27 mouse cellular contexts compared by ENCODE assay signal in the genomic region with DNA sequence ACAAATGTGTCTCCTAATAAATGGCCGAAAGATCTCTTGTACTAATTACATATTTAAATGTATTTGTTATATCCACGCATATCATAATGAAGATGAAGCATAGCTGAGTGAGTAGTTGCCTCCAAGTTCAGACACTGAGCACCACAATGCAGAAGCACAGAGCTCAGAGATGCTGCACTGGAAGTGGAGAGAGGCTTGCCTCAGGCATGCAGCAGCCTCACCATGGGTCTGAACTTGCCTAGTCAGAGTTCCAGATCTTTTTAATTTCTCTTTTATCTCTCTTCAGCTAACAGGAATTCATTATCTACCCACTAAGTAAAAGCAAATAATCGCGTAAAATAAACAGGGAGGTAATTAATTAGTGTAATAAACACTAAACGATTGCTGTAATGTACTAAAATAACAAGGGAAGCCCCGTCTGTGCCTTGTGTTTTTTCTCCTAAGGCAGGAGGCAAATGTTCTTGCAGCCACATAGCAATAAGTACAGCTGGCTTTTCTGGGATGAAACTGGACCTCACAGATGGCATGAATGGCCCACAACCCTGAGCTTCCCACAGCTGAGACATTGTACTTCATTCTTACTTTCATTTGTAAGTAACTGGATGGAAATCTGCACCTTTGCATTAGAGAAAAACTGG.
A peak's percentile ranks its signal among the peaks of the same experiment; 100 is the strongest.
DNase-seq lines count a peak whose midpoint lies in the region; ATAC-seq and TF ChIP-seq lines count a peak whose summit lies in the region.
"Had no signal": no experiment of that assay in that cellular context is flagged by ENCODE, and none has a peak within 500 bp of the region (broad histone marks: within the 10 kb centered on the region; RNA-seq: fewer than 3 reads in every experiment).

No protein-coding gene starts in this region.

- no peaks in the 10 kb centered on the region for H3K4me1 ChIP-seq in hindbrain, embryonic 16.5 days (ENCODE audit: control insufficient read depth, insufficient read depth, low read depth, low read length)
- H3K4me1 ChIP-seq in hindbrain, embryonic 10.5 days (replicated peaks): no peaks in the 10 kb centered on the region
- no peaks in the 10 kb centered on the region for H3K4me1 ChIP-seq in midbrain, postnatal 0 days (ENCODE audit: insufficient read depth, low read length)
- no peaks in the 10 kb centered on the region for H3K4me1 ChIP-seq in midbrain, embryonic 13.5 days (replicated peaks)
- H3K4me1 ChIP-seq: heart, embryonic 12.5 days; kidney, embryonic 15.5 days; liver, embryonic 12.5 days; stomach, embryonic 15.5 days had no signal

- DNase-seq in hindbrain, embryonic 10.5 days (ENCODE audit: low spot score): no peak
- peak; percentile 8 for DNase-seq in midbrain, postnatal 0 days (ENCODE audit: low spot score)
- DNase-seq in forelimb bud, embryonic 11.5 days (ENCODE audit: low read depth, low spot score): peak; percentile 16
- DNase-seq in adrenal gland, postnatal 36 days: no peak
- DNase-seq: adrenal gland, adult 2 months; B cell, adult 2 months; cerebellum, adult 18-20 months; cerebellum, postnatal 10 days; gastrocnemius, postnatal 14 days; heart, adult 18-20 months; kidney, adult 11 months; layer of hippocampus, postnatal 36 days; left cerebral cortex, postnatal 4 days; liver, postnatal 0 days; lung, postnatal 36 days; right cerebral cortex, postnatal 25 days had no signal

- H3K4me3 ChIP-seq in hindbrain, embryonic 16.5 days (ENCODE audit: low read length): no peak overlapping the region
- no peak overlapping the region for H3K4me3 ChIP-seq in hindbrain, embryonic 10.5 days
- no peak overlapping the region for H3K4me3 ChIP-seq in midbrain, postnatal 0 days (ENCODE audit: low read depth, low read length)
- no peak overlapping the region for H3K4me3 ChIP-seq in midbrain, embryonic 13.5 days (replicated peaks)
- H3K4me3 ChIP-seq: erythroblast, embryonic 14.5 days; heart, embryonic 12.5 days; kidney, embryonic 15.5 days; liver, embryonic 12.5 days; myocyte; stomach, embryonic 15.5 days had no signal

- no peaks in the 10 kb centered on the region for H3K9me3 ChIP-seq in hindbrain, embryonic 16.5 days (ENCODE audit: control insufficient read depth, low read length)
- no peaks in the 10 kb centered on the region for H3K9me3 ChIP-seq in hindbrain, embryonic 10.5 days
- no peaks in the 10 kb centered on the region for H3K9me3 ChIP-seq in midbrain, postnatal 0 days (ENCODE audit: low read length)
- no peaks in the 10 kb centered on the region for H3K9me3 ChIP-seq in midbrain, embryonic 13.5 days
- H3K9me3 ChIP-seq: kidney, embryonic 15.5 days; liver, embryonic 12.5 days; stomach, embryonic 15.5 days had no signal

- H3K9ac ChIP-seq in hindbrain, embryonic 16.5 days (ENCODE audit: low read depth, low read length): no peak overlapping the region
- no peak overlapping the region for H3K9ac ChIP-seq in midbrain, postnatal 0 days (replicated peaks; ENCODE audit: low read length, poor library complexity, severe bottlenecking)
- no peak overlapping the region for H3K9ac ChIP-seq in midbrain, embryonic 13.5 days (replicated peaks)
- H3K9ac ChIP-seq: heart, embryonic 12.5 days; kidney, embryonic 15.5 days; liver, embryonic 12.5 days; liver, postnatal 0 days; stomach, embryonic 15.5 days had no signal

- H3K4me2 ChIP-seq in hindbrain, embryonic 16.5 days (ENCODE audit: low read length): no peak overlapping the region
- no peak overlapping the region for H3K4me2 ChIP-seq in midbrain, postnatal 0 days (ENCODE audit: low read depth, low read length, poor library complexity, severe bottlenecking)
- no peak overlapping the region for H3K4me2 ChIP-seq in midbrain, embryonic 13.5 days (replicated peaks)
- H3K4me2 ChIP-seq: heart, embryonic 12.5 days; kidney, embryonic 15.5 days; liver, embryonic 12.5 days; stomach, embryonic 15.5 days had no signal

- H3K27ac ChIP-seq in hindbrain, embryonic 16.5 days (ENCODE audit: low read depth, low read length): no peak overlapping the region
- H3K27ac ChIP-seq in hindbrain, embryonic 10.5 days: no peak overlapping the region
- no peak overlapping the region for H3K27ac ChIP-seq in midbrain, postnatal 0 days (ENCODE audit: low read depth, low read length)
- no peak overlapping the region for H3K27ac ChIP-seq in midbrain, embryonic 13.5 days
- H3K27ac ChIP-seq: kidney, embryonic 15.5 days; liver, embryonic 12.5 days; stomach, embryonic 15.5 days had no signal

- TF ChIP-seq CTCF in midbrain, postnatal 0 days (IDR thresholded peaks at IDR 0.05): no peak

- H3K27me3 ChIP-seq in hindbrain, embryonic 16.5 days (replicated peaks; ENCODE audit: control insufficient read depth, insufficient read depth, low read length): no peaks in the 10 kb centered on the region
- H3K27me3 ChIP-seq in hindbrain, embryonic 10.5 days (ENCODE audit: insufficient read depth, poor library complexity, severe bottlenecking): no peaks in the 10 kb centered on the region
- no peaks in the 10 kb centered on the region for H3K27me3 ChIP-seq in midbrain, postnatal 0 days (ENCODE audit: insufficient read depth, low read length)
- H3K27me3 ChIP-seq in midbrain, embryonic 13.5 days: no peaks in the 10 kb centered on the region
- H3K27me3 ChIP-seq: heart, embryonic 12.5 days; kidney, embryonic 15.5 days; liver, embryonic 12.5 days; stomach, embryonic 15.5 days had no signal

- peak; percentile 52; the same call in 1 of the 2 replicates for ATAC-seq in hindbrain, embryonic 16.5 days
- ATAC-seq in midbrain, postnatal 0 days (ENCODE audit: low FRiP score): no peak
- no peak for ATAC-seq in midbrain, embryonic 13.5 days
- ATAC-seq: activated CD4-positive, CD25-positive, alpha-beta regulatory T cell, adult 4 months; inflammation-experienced regulatory T-cells, adult 6 months; liver, embryonic 12.5 days; liver, postnatal 0 days; midbrain, embryonic 16.5 days had no signal

- 63% methylated on average over 6 of the region's 6 CpGs for WGBS in hindbrain, embryonic 16.5 days
- 84% methylated on average over 6 of the region's 6 CpGs for WGBS in hindbrain, embryonic 10.5 days
- WGBS in midbrain, postnatal 0 days: 75% methylated on average over 6 of the region's 6 CpGs
- WGBS in midbrain, embryonic 13.5 days: 85% methylated on average over 6 of the region's 6 CpGs

- H3K36me3 ChIP-seq in hindbrain, embryonic 16.5 days (ENCODE audit: control insufficient read depth, insufficient read depth, low read length): no peaks in the 10 kb centered on the region
- no peaks in the 10 kb centered on the region for H3K36me3 ChIP-seq in hindbrain, embryonic 10.5 days
- H3K36me3 ChIP-seq in midbrain, postnatal 0 days (ENCODE audit: insufficient read depth, low read length): no peaks in the 10 kb centered on the region
- H3K36me3 ChIP-seq in midbrain, embryonic 13.5 days: no peaks in the 10 kb centered on the region
- H3K36me3 ChIP-seq: heart, embryonic 12.5 days; kidney, embryonic 15.5 days; liver, embryonic 12.5 days; stomach, embryonic 15.5 days had no signal

Comparison
In these comparisons a context has a peak if more than half of its experiments do, and no peak if none do; other contexts are left out.
1. DNase-seq: peak in midbrain, postnatal 0 days (single experiment) and forelimb bud, embryonic 11.5 days (single experiment); none in hindbrain, embryonic 10.5 days (single experiment) and adrenal gland, postnatal 36 days (0 of 2).